ENCODE assay signal across 25 mouse cellular contexts in the genomic region with DNA sequence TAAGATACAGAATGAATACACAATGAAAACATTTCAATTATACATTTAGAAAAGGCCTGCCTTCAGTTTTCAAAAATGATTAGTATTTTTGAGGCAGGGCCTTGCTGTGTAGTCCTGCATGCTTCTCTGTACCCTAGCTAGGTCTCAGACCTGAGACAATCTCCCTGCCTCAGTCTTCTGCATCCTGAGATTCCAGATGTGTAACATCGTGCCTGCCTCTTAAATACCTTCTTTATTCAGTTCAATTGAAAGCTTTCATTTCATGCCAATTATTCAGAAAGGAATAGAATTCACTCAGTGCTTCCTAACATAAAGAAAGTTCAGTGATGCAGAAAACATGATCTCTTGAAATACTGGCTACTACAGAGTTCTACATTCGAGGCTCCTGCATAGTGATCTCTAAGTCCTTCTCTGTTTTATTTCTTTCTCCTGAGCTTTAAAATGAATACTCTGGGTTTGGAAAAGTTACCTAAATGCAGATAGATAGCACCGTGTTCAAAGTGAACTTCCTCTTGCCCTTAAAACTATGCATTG.
DNase-seq lines count a peak whose midpoint lies in the region; ATAC-seq lines count a peak whose summit lies in the region.
"Had no signal": no experiment of that assay in that cellular context is flagged by ENCODE, and none has a peak within 500 bp of the region (broad histone marks: within the 10 kb centered on the region; RNA-seq: fewer than 3 reads in every experiment).

No protein-coding gene starts in this region.

- peak; percentile 65 for ATAC-seq in hindbrain, embryonic 11.5 days (ENCODE audit: low FRiP score)
- ATAC-seq in hindbrain, embryonic 13.5 days (ENCODE audit: low FRiP score): no peak
- peak; percentile 43; the same call in 1 of the 2 replicates for ATAC-seq in neural tube, embryonic 11.5 days (ENCODE audit: insufficient read depth, low FRiP score, low TSS enrichment)
- ATAC-seq: activated CD4-positive, CD25-positive, alpha-beta regulatory T cell, adult 4 months; CD4-positive, CD25-positive, alpha-beta regulatory T cell, adult 4 months; forebrain, embryonic 13.5 days; forebrain, embryonic 15.5 days; forebrain, postnatal 0 days; Patski had no signal

- H3K4me2 ChIP-seq in hindbrain, embryonic 11.5 days (replicated peaks; ENCODE audit: low read depth, low read length): no peak overlapping the region
- H3K4me2 ChIP-seq in hindbrain, embryonic 13.5 days: no peak overlapping the region
- H3K4me2 ChIP-seq in neural tube, embryonic 11.5 days (ENCODE audit: low read depth): no peak overlapping the region
- H3K4me2 ChIP-seq: embryonic facial prominence, embryonic 12.5 days; forebrain, embryonic 13.5 days; forebrain, embryonic 15.5 days had no signal

- WGBS in hindbrain, embryonic 11.5 days: 41% methylated on average over 3 of the region's 3 CpGs
- 27% methylated on average over 3 of the region's 3 CpGs for WGBS in hindbrain, embryonic 13.5 days
- 47% methylated on average over 3 of the region's 3 CpGs for WGBS in neural tube, embryonic 11.5 days

- no peak overlapping the region for H3K4me3 ChIP-seq in hindbrain, embryonic 11.5 days (ENCODE audit: low read depth, low read length)
- H3K4me3 ChIP-seq in hindbrain, embryonic 13.5 days: no peak overlapping the region
- no peak overlapping the region for H3K4me3 ChIP-seq in neural tube, embryonic 11.5 days (ENCODE audit: low read depth, low read length)
- H3K4me3 ChIP-seq: embryonic facial prominence, embryonic 10.5 days; embryonic facial prominence, embryonic 12.5 days; forebrain, embryonic 13.5 days; forebrain, embryonic 15.5 days had no signal

- no peaks in the 10 kb centered on the region for H3K27me3 ChIP-seq in hindbrain, embryonic 11.5 days (ENCODE audit: control insufficient read depth, insufficient read depth, low read length)
- no peaks in the 10 kb centered on the region for H3K27me3 ChIP-seq in hindbrain, embryonic 13.5 days
- H3K27me3 ChIP-seq in neural tube, embryonic 11.5 days (ENCODE audit: control insufficient read depth, insufficient read depth, low read length): no peaks in the 10 kb centered on the region
- H3K27me3 ChIP-seq: CH12.LX; embryonic facial prominence, embryonic 12.5 days; forebrain, embryonic 13.5 days; forebrain, embryonic 15.5 days; Patski had no signal

- no peak overlapping the region for H3K27ac ChIP-seq in hindbrain, embryonic 11.5 days (ENCODE audit: low read depth, low read length)
- no peak overlapping the region for H3K27ac ChIP-seq in hindbrain, embryonic 13.5 days
- H3K27ac ChIP-seq in neural tube, embryonic 11.5 days (ENCODE audit: low read depth, low read length): no peak overlapping the region
- H3K27ac ChIP-seq: embryonic facial prominence, embryonic 10.5 days; embryonic facial prominence, embryonic 12.5 days; forebrain, embryonic 13.5 days; forebrain, embryonic 15.5 days had no signal

- no peaks in the 10 kb centered on the region for H3K9me3 ChIP-seq in hindbrain, embryonic 11.5 days (ENCODE audit: control insufficient read depth, low read length)
- no peaks in the 10 kb centered on the region for H3K9me3 ChIP-seq in hindbrain, embryonic 13.5 days
- no peaks in the 10 kb centered on the region for H3K9me3 ChIP-seq in neural tube, embryonic 11.5 days (ENCODE audit: control insufficient read depth, low read length)
- H3K9me3 ChIP-seq: embryonic facial prominence, embryonic 10.5 days; embryonic facial prominence, embryonic 12.5 days; forebrain, embryonic 13.5 days; forebrain, embryonic 15.5 days had no signal

- peak; percentile 14 for DNase-seq in embryo, embryonic 10 days (ENCODE audit: low spot score)
- no peak for DNase-seq in embryo, embryonic 9.5 days (ENCODE audit: extremely low spot score)
- no peak for DNase-seq in hindbrain, embryonic 11.5 days (ENCODE audit: low spot score)
- DNase-seq in neural tube, embryonic 11.5 days (ENCODE audit: low spot score): no peak
- DNase-seq in neural tube, embryonic 10.5 days (ENCODE audit: extremely low spot score, low spot score): no peak
- DNase-seq: adrenal gland, adult 8-10 months; adrenal gland, postnatal 14 days; adrenal gland, postnatal 36 days; B cell, adult 2 months; cerebellum, adult 11-12 months; cerebellum, adult 2 months; cerebellum, adult 9-10 months; cerebellum, postnatal 10 days; cerebellum, postnatal 25 days; forebrain, postnatal 0 days had no signal

- no peaks in the 10 kb centered on the region for H3K4me1 ChIP-seq in hindbrain, embryonic 11.5 days (replicated peaks; ENCODE audit: control insufficient read depth, insufficient read depth, low read length)
- H3K4me1 ChIP-seq in hindbrain, embryonic 13.5 days (replicated peaks): no peaks in the 10 kb centered on the region
- H3K4me1 ChIP-seq in neural tube, embryonic 11.5 days (ENCODE audit: control insufficient read depth, insufficient read depth, low read length): no peaks in the 10 kb centered on the region
- H3K4me1 ChIP-seq: embryonic facial prominence, embryonic 10.5 days; embryonic facial prominence, embryonic 12.5 days; forebrain, embryonic 15.5 days had no signal

- H3K36me3 ChIP-seq in hindbrain, embryonic 11.5 days (ENCODE audit: control insufficient read depth, insufficient read depth, low read length): no peaks in the 10 kb centered on the region
- no peaks in the 10 kb centered on the region for H3K36me3 ChIP-seq in hindbrain, embryonic 13.5 days
- no peaks in the 10 kb centered on the region for H3K36me3 ChIP-seq in neural tube, embryonic 11.5 days (ENCODE audit: control insufficient read depth, insufficient read depth, low read length)
- H3K36me3 ChIP-seq: embryonic facial prominence, embryonic 10.5 days; embryonic facial prominence, embryonic 12.5 days; forebrain, embryonic 15.5 days; G1E had no signal

- no peak overlapping the region for H3K9ac ChIP-seq in hindbrain, embryonic 11.5 days (ENCODE audit: low read depth, low read length)
- H3K9ac ChIP-seq in hindbrain, embryonic 13.5 days: no peak overlapping the region
- H3K9ac ChIP-seq in neural tube, embryonic 11.5 days (ENCODE audit: low read length): no peak overlapping the region
- H3K9ac ChIP-seq: embryonic facial prominence, embryonic 12.5 days; forebrain, embryonic 13.5 days; forebrain, embryonic 15.5 days; forebrain, postnatal 0 days had no signal
